Mouse (Mus musculus) lung, postnatal 14 days (tissue): ENCODE results near the gene Khdrbs2.
A peak's percentile ranks its signal among the peaks of the same experiment; 100 is the strongest.

Source experiments
- DNase-seq: peaks from one replicate; pipeline ENCODE4 v3.0.0; 2021

Khdrbs2 gene

GRCm38 (mm10) chr1:32172506-32173239 is at the start of gene Khdrbs2:
TSS of gene Khdrbs2 (plus strand) at chr1:32172714.
- DNase-seq, result peak; percentile 42

DNA sequence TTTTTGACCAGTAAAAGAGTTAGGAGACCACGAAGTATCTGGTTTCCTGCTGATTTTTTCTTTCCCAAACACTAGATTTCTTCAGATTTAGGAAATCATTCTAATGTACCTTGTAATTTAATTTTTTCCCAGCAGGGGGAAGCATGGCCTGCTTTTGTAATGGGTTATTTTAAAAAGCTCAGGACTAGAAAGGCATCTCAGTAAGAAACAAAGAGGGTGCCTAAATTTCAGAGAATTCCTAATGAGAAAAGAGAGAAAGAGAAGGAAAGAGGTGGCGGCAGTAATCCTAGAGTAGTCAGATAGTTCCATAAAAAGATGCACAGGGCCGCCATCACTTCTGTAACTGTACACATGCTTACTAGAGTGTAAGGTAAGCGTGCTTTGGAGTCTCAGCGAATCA is 2.1 kb downstream of the Khdrbs2 start:
- no peak for DNase-seq

DNA sequence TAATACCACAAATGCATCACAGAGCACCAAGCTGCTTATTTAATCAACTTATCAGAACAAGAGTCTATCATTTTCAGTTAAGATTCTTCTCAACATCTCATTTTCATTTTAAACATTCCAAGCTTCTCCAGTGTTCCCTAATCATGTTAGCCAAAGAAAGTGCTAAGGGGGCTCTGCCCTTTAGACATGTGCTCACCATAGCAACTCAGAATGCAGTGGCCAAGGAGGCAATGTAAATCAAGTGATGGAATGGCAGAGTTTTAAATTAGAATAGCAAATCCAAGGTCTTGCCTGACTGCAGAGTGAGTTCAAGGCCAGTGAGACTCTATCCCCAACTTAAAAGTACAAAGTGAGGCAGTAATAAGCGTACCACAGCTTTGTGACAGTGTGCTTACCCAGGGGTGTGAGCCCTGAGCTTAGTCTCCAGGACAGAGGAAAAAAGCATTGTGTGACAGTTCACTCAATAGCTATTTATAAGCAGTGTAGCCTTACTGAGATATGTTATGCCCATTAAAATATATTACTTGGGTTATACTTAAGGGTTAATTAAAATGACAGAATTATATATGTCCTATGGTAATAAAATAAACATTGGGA is 27.2 kb downstream of the Khdrbs2 start:
- DNase-seq, result no peak

- DNase-seq, result no peak
Measured at GRCm38 (mm10) chr1:32248443-32248842, 75.9 kb downstream of the Khdrbs2 start.

DNA sequence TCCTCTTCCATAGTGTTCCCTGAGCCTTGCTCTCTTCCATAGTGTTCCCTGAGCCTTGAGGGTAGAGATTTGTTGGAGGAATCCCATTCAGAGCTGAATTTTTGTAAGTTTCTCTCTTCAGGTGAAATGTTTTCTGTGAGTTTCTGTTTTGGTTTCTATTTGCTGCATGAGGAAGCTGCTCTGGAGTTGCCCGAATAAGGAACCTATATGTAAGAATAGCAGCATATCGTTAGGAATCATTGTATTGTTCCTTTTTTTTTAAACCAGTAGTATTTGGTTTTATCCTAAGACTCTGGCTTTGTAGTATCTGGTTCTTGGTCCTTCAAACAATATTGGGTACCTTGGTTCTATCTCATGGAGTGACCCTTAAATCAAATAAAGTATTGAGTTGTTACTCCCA is 77.1 kb downstream of the Khdrbs2 start:
- DNase-seq, result no peak

- DNase-seq, result no peak
Measured at GRCm38 (mm10) chr1:32250337-32250736, 77.8 kb downstream of the Khdrbs2 start.

GRCm38 (mm10) chr1:32258942-32259341 is 86.4 kb downstream of the Khdrbs2 start:
- no peak for DNase-seq

DNA sequence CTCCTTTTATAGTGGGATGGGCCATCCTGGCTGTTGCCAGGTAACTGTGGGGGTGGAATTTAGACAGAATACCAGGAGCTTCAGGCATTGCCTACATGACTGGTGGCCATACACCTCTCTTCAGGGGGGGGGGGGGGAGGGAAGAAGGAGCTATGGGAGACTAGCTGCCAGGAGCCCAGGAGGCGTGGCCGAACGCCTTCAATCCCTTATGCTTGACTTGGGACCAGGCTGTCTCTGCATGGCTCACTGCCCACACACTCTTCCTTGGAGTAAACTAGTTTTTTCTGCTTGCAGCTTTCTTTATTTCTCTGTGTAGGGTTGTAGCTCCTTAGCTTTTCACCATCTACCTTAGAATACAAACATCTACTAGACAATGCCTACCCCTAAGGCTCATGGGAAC is 98.0 kb downstream of the Khdrbs2 start:
- DNase-seq, result no peak

DNA sequence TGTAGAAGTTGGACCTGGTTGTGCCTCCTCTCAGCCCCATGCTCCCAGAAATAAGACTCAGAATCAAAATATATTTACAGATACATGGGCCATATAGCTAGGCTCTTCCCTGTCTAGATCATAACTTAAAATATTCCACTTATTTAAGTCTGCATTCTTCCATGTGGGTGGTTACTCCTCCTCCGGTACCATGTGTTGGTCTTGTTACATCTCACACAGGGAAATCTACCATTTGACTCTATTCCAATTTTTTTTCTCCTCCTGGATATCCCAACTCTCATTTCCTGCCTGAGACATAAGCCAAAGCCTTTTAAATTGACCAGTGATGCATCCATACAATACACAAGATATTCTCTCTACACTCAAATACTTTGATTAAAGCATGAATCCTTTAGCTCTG is 122.2 kb downstream of the Khdrbs2 start:
- DNase-seq, result no peak

- no peak for DNase-seq
Measured at GRCm38 (mm10) chr1:32301391-32301790, 128.9 kb downstream of the Khdrbs2 start.

- DNase-seq, result no peak
Measured at GRCm38 (mm10) chr1:32309074-32309473, 136.6 kb downstream of the Khdrbs2 start.

DNA sequence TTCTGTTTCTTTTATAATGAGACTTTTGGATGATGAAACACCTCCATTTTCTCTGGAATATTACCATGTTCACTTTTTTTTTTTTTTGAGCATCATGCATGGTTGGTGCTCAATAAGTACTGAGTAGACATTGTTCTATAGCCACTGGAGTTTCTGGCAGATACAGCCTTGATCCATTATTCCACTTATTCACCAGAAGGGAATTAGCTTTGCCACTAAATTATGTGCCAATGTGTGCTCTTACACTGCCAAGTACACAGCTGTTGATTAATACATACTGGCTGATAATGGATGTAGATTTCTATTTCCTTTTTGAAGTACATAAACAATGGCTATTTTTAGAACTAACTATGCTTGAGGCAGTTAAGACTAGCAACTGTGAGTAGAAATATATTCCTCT is 137.1 kb downstream of the Khdrbs2 start:
- no peak for DNase-seq

DNA sequence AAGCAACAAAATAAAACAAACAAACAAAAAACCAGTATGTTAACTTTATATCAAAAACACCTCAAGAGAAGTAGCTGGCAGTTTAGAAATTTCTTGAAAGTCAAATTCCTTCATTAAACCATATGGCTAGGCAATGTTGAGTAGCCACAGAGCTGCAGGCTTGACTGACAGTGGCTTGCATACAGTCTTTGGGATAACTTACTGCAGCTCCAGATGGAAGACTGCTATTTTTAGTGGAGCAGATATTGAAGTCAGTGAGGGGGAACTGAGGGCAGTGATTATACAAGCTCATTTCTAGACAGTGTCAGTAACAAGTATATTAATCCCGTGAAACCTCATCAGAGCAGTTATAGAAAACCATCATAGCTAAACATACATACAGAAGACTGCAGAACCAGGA is 166.6 kb downstream of the Khdrbs2 start:
- DNase-seq, result no peak

DNA sequence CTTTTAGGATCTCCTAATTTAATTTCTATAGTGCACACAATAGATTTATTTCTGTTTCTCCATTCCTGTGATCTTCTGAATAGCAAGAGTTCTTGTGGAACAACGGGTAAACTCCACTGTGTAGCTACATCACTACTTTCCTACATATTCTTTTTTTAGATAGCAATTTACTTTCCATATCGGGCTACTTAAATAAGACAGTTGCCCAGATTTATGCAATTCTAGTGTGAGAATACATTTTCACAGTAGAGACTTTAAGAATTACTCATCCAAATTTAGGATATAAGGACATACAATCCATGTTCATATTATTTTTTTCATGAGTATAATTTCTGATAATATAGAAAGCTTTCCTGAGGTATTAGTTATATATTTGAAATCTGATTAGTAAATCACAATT is 175.0 kb downstream of the Khdrbs2 start:
- no peak for DNase-seq

- DNase-seq, result no peak
Measured at GRCm38 (mm10) chr1:32352076-32352475, 179.6 kb downstream of the Khdrbs2 start.

- DNase-seq, result no peak
Measured at GRCm38 (mm10) chr1:32363539-32363938, 191.0 kb downstream of the Khdrbs2 start.

- DNase-seq, result no peak
Measured at GRCm38 (mm10) chr1:32397553-32397952, 225.0 kb downstream of the Khdrbs2 start.

GRCm38 (mm10) chr1:32407651-32408050 is 235.1 kb downstream of the Khdrbs2 start:
- no peak for DNase-seq

GRCm38 (mm10) chr1:32428410-32428809 is 255.9 kb downstream of the Khdrbs2 start:
- DNase-seq, result peak; percentile 0

- DNase-seq, result peak; percentile 1
Measured at GRCm38 (mm10) chr1:32429493-32429892, 257.0 kb downstream of the Khdrbs2 start.

GRCm38 (mm10) chr1:32430516-32430915 is 258.0 kb downstream of the Khdrbs2 start:
- DNase-seq, result no peak

DNA sequence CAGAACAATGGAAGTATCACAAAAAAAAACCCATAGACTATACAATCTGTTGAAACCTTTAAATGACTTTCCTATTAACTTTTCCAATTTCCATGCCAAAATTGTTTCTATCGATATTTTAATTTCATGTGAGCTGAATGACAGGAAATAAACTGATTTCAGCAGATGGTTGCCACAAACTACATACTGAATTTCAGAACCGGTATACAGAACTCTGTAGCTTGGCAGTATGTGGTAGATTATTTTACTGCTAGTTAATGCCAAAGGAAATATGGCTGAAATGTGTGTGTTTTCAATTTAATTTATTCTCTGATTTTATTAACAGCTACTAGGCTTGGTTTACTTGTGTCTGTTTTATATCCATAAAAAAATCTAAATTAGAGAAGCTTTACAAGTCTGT is 260.6 kb downstream of the Khdrbs2 start:
- DNase-seq, result no peak

DNA sequence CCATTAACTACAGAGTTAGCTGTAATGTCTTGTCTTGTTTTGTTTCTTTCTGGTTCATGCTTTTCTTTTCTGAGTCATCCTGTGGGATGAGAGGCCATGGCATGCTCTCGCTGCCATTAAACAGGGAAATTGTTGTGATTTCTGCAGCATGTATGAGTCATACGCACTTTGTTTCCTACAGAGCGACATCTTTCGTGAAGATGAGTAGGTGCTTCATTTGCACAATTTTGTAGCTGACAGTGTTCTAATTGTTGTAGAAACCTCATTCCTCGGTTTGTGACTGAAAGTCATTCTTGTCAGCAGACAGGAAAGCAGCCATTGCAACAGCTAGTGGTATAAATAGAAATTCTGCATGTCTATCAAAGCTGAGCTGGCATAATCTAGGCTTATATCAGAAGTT is 271.4 kb downstream of the Khdrbs2 start:
- no peak for DNase-seq

- no peak for DNase-seq
Measured at GRCm38 (mm10) chr1:32463103-32463516, 290.6 kb downstream of the Khdrbs2 start.

DNA sequence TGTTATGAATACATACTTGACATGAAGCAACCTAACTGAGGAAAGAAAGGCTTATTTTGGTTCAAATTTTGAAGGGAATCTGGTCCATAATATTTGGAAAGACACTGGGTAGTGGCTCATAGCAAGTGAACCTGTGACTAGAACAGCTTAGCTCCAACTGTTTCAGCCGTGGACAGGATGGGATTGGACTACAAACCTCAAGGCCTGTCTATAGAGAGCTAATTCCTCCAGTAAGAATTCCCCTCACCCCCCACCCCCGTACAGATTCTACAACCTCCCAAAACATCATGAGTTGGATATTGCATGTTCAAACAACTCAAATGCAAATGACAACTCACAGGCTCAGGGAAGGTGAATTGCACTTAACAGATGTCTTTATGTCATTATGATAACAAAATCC is 298.5 kb downstream of the Khdrbs2 start:
- no peak for DNase-seq
